Comparison of ENCODE assay signal across 8 mouse cellular contexts in genomic region chr6:34877509-34878321, GRCm38 (mm10). TPM values are rescaled to one million over a fixed set of nuclear protein-coding genes. Genes with fewer than 3 reads are reported as not detected.
A peak's percentile ranks its signal among the peaks of the same experiment; 100 is the strongest.
DNase-seq lines count a peak whose midpoint lies in the region; ATAC-seq and TF ChIP-seq lines count a peak whose summit lies in the region.

Cyren (minus strand) TSS chr6:34878060.

- peak; percentile 69; the same call in 1 of the 2 replicates for TF ChIP-seq POLR2A in bone marrow, adult 2 months (IDR thresholded peaks at IDR 0.05; ENCODE audit: borderline replicate concordance, control insufficient read depth, low read depth, low read length)

- peak; percentile 91 for ATAC-seq in embryonic facial prominence, embryonic 15.5 days (ENCODE audit: insufficient number of reproducible peaks, low FRiP score, low TSS enrichment, low read depth)
- peak; percentile 92 for ATAC-seq in kidney, embryonic 14.5 days (ENCODE audit: low FRiP score, low TSS enrichment)
- peak; percentile 87 for ATAC-seq in limb, embryonic 15.5 days (ENCODE audit: insufficient number of reproducible peaks, low FRiP score, low TSS enrichment, low read depth)

- peaks cover 13% of the 10 kb centered on the region; the same call in 1 of the 2 replicates for H3K36me3 ChIP-seq in embryonic facial prominence, embryonic 15.5 days
- H3K36me3 ChIP-seq in kidney, embryonic 14.5 days (ENCODE audit: control insufficient read depth, insufficient read depth, low read length): peaks cover 20% of the 10 kb centered on the region; the same call in 1 of the 2 replicates
- H3K36me3 ChIP-seq in limb, embryonic 15.5 days: peaks cover 28% of the 10 kb centered on the region

- TF ChIP-seq CTCF in bone marrow, adult 2 months (IDR thresholded peaks at IDR 0.05; ENCODE audit: control insufficient read depth, insufficient read depth, low read length): peak; percentile 56; the same call in 1 of the 2 replicates

- peak within 1 kb of the TSS; percentile 85 for H3K4me3 ChIP-seq in bone marrow, adult 2 months (replicated peaks; ENCODE audit: control insufficient read depth, low read depth, low read length)
- peak within 1 kb of the TSS; percentile 69 for H3K4me3 ChIP-seq in embryonic facial prominence, embryonic 15.5 days (replicated peaks)
- peak within 1 kb of the TSS; percentile 72 for H3K4me3 ChIP-seq in kidney, embryonic 14.5 days (ENCODE audit: low read length)
- H3K4me3 ChIP-seq in limb, embryonic 15.5 days: peak within 1 kb of the TSS; percentile 64

- peak; percentile 94 for DNase-seq in 416B (ENCODE audit: low read depth)
- DNase-seq in heart, adult 9 months (ENCODE audit: low spot score in 2 of 2): peak; percentile 95 to 96
- DNase-seq in monocyte, adult 2 months (ENCODE audit: low read depth in 1 of 2, low spot score in 2 of 2): peak; percentile 76 to 88
- DNase-seq in spleen, postnatal 36 days (ENCODE audit: low spot score in 2 of 2): peak; percentile 92 to 93

- peak within 1 kb of the TSS; percentile 88 for H3K27ac ChIP-seq in bone marrow, adult 2 months (ENCODE audit: control insufficient read depth, insufficient read depth, low read depth, low read length, poor library complexity)
- peak within 1 kb of the TSS; percentile 94 for H3K27ac ChIP-seq in embryonic facial prominence, embryonic 15.5 days (replicated peaks)
- H3K27ac ChIP-seq in kidney, embryonic 14.5 days (ENCODE audit: low read depth, low read length): peak within 1 kb of the TSS; percentile 89
- peak within 1 kb of the TSS; percentile 94 for H3K27ac ChIP-seq in limb, embryonic 15.5 days

- peak within 1 kb of the TSS; percentile 84 for H3K9ac ChIP-seq in embryonic facial prominence, embryonic 15.5 days
- H3K9ac ChIP-seq in kidney, embryonic 14.5 days (ENCODE audit: low read depth, low read length): peak within 1 kb of the TSS; percentile 73
- peak within 1 kb of the TSS; percentile 74 for H3K9ac ChIP-seq in limb, embryonic 15.5 days

- H3K4me1 ChIP-seq in bone marrow, adult 2 months (ENCODE audit: control insufficient read depth, insufficient read depth, low read length): peaks cover 11% of the 10 kb centered on the region
- H3K4me1 ChIP-seq in embryonic facial prominence, embryonic 15.5 days: peaks cover 50% of the 10 kb centered on the region
- H3K4me1 ChIP-seq in kidney, embryonic 14.5 days (ENCODE audit: control insufficient read depth, insufficient read depth, low read length): peaks cover 18% of the 10 kb centered on the region
- H3K4me1 ChIP-seq in limb, embryonic 15.5 days: peaks cover 27% of the 10 kb centered on the region

- H3K4me2 ChIP-seq in embryonic facial prominence, embryonic 15.5 days (replicated peaks): peak within 1 kb of the TSS; percentile 57
- H3K4me2 ChIP-seq in kidney, embryonic 14.5 days (replicated peaks; ENCODE audit: low read depth, low read length): peak within 1 kb of the TSS; percentile 68
- peak within 1 kb of the TSS; percentile 56 for H3K4me2 ChIP-seq in limb, embryonic 15.5 days

- WGBS in bone marrow, adult 2 months: under 1% methylated on average over 56 of the region's 56 CpGs
- under 1% methylated on average over 56 of the region's 56 CpGs for WGBS in embryonic facial prominence, embryonic 15.5 days
- under 1% methylated on average over 56 of the region's 56 CpGs for WGBS in kidney, embryonic 14.5 days
- WGBS in limb, embryonic 15.5 days: under 1% methylated on average over 56 of the region's 56 CpGs

- H3K27me3 ChIP-seq in embryonic facial prominence, embryonic 15.5 days: no peaks in the 10 kb centered on the region
- no peaks in the 10 kb centered on the region for H3K27me3 ChIP-seq in kidney, embryonic 14.5 days (ENCODE audit: control insufficient read depth, insufficient read depth, low read length)
- no peaks in the 10 kb centered on the region for H3K27me3 ChIP-seq in limb, embryonic 15.5 days

- H3K9me3 ChIP-seq in embryonic facial prominence, embryonic 15.5 days (replicated peaks): no peaks in the 10 kb centered on the region
- H3K9me3 ChIP-seq in kidney, embryonic 14.5 days (ENCODE audit: control insufficient read depth, low read length): no peaks in the 10 kb centered on the region
- H3K9me3 ChIP-seq in limb, embryonic 15.5 days: no peaks in the 10 kb centered on the region

RNA-seq across cellular contexts. Expression of gene Cyren, which starts in this region (rescaled TPM):
- polyA plus RNA-seq in bone marrow, adult 2 months (2011; ENCODE audit: insufficient read depth, insufficient read length, low replicate concordance, missing spikeins): 8.1 and 23.2 TPM in 2 replicates
- polyA plus RNA-seq in embryonic facial prominence, embryonic 15.5 days (2015; fragmentation: Nextera tagmentation; extraction: Ambion mirVana): 14.8 and 17.4 TPM in 2 replicates
- polyA plus RNA-seq in kidney, embryonic 14.5 days (2014; fragmentation: Nextera tagmentation; extraction: Ambion mirVana): 13.1 and 14.2 TPM in 2 replicates
- 13.4 and 15.8 TPM in 2 replicates for polyA plus RNA-seq in limb, embryonic 15.5 days (2015; fragmentation: Nextera tagmentation; extraction: Ambion mirVana)

Comparison
In these comparisons a context has a peak if more than half of its experiments do, and no peak if none do; other contexts are left out.
1. Peak in every context shown above with its lines: DNase-seq, ATAC-seq, H3K4me3 ChIP-seq and H3K27ac ChIP-seq.